Mouse (Mus musculus) embryo, embryonic 9.5 days (tissue): ENCODE measurements at regions not wholly inside any gene's neighbourhood (a gene's known extent, or its start where the extent isn't known, plus 50 kb on each side); places are given as distances from the start of the nearest gene placed in this dataset.

ENCODE experiments used
- DNase-seq: peaks from one replicate; pipeline ENCODE4 v3.0.0-alpha.2; 2017; ENCODE audit errors: extremely low spot score

DNA sequence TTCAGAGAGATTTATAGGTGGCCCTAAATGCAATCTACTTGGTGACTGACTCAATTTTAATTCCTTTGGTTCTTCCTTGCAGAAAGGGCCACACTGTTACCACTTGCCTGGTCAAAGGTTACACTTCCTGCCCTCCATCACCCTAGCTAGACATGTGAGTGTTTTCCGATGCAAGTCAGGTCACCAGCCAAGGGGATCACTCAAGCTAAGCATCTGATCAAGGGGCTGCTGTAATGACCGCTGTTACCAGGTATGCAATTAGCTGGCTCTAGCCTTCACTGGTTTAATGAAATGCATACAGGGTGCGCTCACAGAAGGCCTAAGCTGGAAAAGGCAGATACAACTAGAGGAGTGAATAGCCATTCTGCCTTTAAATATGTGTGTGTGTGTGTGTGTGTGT lies 105.1 kb downstream of the Mtx2 start:
- DNase-seq: peak; percentile 62

DNA sequence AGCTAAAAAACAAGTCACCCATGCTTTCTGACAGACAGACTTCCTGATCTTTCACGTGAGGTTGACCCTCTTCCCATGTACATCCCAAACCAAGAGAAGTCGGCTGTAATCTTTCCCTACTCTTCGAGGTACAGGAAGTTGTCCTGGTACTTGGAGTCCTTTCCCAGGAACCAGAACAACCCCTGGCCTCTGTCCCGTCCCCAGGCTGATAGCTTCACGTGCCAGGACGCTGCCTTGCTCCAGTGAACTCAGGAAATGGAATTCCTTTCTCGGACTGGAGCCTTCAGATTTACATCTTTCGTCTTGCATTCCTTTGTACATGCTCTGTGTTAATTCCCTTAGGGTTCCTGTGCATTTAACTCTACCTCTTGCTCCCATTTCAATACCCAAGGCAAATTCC lies 107.6 kb downstream of the Mtx2 start:
- no peak for DNase-seq

DNA sequence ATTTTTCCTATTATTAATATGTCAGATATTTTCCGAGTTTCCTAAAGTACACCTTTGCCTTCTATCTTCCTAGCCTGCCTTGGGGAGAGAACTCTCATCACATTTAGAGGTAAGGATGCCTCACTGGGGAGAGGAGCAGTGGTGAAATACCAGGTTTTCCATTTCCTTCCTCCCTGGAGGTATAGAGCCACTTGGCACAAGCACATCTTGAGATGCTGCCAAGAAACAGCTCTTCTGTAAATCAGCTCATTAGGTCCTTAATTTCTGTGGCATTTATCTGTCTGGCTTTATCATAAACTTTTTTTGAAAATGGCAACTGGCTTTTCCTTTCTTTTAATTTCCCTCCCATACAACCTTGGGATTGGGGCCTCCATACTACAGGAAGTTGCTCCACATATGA lies 108.2 kb downstream of the Mtx2 start:
- no peak for DNase-seq

DNA sequence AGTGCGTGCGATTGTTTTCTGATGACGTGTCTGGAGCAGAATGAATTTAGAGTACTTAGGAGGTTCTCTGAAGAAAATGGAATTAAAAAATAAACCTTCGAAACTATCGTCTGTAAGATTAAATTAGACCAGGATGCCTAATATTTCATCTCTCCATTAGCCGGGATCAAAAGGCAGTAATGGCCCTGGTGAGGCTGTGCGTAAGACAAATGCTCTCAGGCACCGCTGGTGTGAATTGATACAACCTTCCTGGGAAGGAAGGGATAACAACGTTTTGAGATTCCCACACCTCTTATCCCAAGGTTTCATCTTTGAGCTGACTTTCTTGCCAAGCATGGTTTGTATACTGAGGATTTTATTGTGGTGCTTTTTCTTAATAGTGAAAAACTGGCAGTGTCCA lies 113.1 kb downstream of the Mtx2 start:
- no peak for DNase-seq

DNA sequence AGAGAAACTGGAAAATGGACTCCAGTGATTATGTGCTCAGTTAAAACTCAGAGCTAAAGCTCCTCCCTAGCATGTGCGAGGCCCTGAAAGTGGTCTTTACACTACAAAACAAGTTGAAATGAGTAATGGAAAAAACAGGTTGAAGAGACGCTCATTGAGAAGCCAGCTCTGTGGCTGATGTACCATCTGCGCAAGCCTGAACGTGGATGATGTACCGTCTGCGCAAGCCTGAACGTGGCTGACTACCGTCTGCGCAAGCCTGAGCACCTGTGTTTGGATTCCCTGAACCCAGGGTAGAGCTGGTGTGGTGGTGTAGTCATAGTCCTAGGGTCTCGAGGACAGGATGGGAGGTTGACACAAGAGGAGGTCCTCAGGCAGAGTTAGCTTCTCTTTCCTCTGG lies 116.4 kb downstream of the Mtx2 start:
- no peak for DNase-seq

DNA sequence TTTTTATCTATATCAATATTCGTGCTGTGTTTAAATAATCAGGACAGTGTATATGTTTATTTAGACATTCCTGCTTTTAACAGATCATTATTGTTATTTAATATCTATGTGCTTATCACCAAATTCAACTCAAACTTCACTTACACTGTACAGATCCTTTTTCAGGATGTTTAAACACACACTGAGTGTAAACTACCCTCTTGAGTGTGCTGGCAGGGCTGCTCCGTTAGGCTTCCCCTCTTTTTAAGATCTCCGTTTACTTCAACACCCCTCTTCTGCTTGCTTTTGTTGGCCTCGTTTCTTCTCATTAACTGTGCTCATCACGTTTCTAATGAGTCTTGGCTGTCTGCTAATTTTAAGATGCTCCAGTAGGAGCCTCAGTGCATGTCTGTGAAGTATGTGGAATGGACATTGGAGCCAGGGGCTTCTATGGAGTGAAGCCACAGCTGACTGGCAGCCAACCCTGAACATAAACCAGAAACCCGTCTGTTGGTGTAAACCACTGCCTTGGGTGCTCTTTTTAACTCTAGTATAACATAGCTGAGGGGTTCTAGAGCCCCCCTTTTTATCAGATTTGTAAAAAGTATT lies 117.1 kb downstream of the Mtx2 start:
- DNase-seq: no peak

DNA sequence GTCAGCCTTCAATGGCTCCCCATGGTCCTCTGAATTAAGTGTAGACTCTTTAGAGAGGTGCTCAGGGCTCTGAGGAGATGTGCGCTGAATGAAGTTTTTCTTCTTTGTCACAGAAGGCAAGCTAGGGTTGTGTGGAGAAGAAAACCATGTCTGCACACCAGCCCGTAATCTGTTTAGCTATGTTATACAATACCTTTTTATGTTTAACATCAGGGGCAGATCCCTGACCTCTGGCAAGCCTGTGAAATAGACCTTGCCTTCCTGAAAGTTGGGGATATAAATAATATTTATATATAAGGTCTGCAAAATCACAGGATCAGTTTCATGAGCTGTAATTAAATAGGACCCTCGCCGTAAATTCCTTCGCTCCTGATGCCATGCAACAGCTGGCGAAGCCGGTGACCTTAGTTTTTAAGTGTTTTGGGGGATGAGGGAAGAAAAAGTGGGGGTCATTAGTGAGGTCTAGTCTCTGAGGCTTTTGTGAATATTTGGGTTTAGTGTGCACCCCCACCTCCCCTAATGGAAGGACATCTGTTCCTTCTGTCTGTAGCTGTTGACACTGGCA lies 119.7 kb downstream of the Mtx2 start:
- no peak for DNase-seq

DNA sequence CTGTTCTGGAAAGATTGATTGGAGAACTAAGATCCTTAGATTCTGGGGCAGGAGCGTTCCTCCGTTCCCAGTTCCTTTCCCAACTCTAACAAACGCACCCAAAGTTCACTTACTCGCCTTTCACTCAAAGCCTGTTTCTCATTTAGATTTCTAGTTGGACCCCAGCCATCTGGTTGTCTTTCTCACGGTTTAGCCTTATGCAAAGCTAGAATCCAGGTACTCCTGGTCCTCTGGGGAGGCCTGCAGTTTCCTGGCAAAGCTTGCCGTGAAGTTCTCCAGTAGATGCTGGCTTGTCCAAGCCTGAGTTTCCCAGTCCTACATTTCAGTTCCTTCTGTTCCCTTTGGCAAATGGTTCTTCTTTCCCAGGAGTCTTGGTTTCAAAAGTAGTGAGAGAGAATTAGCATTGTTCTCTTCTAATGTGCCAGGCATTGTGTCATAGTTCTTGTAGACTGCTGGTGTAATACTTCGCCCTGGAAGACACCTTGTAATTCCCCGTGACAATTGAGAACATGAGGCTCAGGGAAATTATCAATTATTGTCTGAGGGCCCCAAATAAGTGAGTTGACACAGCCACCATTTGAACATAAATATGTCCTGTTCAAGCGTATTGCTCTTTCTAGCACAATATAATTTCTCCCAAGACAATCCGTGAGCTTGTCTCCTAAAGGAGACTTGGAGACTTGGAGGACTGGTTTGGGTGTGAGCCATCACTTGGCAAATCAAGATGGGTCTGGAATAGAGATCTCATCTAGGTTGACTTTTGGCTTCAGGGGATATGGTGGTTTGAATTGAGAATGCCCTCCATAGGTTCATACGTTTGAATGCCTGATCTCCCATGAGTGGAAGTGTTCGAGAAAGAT lies 126.0 kb downstream of the Mtx2 start:
- no peak for DNase-seq

DNA sequence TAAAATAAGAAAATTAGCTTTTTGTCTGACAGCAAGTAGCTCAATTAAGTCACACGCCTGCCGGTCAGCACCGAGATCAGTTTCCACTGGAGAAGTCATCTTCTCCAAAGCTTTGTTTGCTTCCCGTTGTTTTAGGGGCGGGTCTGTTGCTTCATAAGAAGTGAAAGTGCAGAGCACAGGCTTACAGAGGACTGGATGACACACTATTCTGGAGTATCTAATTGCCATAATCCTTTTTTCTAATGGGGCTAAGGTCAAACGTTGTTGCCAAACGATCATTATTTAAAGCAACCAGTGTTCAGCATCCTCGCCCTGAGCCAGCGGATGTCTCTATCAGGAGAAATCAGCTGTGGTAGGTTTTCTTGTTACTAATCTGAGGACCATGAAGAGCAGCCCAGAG lies 128.5 kb downstream of the Mtx2 start:
- DNase-seq: no peak

DNA sequence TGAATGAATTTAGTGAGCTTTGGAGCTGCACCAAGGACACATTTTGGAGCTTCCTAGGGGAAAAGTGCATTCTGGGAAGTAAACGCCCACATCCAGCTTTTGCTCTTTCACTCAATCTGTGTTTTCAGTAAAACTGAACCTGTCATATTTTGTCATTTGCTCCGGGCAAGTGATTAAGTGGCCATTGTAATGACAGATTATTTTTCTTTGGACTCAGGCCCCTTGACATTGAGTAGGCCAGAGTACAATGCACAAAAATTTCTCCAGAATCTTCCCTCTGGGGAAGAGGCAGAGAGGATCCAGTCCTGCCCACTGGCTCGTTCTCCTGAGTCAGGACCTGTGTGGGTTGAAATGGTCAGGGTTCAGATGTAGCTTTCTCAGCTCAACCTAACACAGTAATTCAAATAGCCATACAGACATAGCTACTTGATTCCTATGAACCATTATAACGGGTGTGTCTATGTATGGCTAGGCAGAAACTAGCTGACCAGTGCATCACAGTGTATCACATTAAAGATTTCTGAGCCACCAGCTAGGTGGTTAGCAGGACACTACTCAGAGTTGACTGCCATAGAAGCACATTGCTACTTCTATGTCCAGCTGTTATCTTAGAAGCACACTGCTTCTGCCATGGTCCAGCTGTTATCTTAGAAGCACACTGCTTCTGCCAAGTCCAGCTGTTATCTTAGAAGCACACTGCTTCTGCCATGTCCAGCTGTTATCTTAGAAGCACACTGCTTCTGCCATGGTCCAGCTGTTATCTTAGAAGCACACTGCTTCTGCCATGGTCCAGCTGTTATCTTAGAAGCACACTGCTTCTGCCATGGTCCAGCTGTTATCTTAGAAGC lies 129.9 kb downstream of the Mtx2 start:
- DNase-seq: no peak

DNA sequence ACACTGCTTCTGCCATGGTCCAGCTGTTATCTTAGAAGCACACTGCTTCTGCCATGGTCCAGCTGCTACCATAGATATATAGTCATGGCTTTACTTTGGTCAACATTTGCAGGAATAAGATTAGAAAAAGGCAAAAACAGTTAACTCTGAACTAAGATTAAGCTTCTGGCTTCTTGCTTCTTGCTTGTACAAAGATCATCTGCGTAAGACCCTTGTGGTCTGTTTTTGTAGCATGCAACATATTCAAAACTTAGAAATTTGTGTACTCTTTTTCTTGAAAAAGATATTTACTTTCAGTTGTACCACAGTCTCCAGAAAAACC lies 130.5 kb downstream of the Mtx2 start:
- no peak for DNase-seq

DNA sequence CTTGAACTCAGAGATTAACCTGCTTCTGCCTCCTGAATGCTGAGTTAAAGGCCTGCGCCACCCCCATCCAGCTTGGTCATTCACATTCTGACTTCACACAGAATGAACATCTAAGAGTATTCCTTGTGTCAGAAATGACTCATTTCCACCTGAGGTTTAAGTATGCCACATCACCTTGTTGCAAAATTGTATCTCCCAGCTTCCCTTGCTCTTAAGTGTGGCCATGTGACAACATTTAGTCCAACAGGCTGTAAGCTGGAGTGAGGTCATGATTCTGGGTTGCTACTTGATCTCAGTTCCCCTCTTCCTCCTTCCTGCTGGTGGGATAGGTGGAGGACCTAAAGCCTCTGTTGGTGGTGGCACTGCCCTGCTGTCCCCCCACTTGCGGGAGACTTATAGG lies 131.0 kb downstream of the Mtx2 start:
- no peak for DNase-seq

DNA sequence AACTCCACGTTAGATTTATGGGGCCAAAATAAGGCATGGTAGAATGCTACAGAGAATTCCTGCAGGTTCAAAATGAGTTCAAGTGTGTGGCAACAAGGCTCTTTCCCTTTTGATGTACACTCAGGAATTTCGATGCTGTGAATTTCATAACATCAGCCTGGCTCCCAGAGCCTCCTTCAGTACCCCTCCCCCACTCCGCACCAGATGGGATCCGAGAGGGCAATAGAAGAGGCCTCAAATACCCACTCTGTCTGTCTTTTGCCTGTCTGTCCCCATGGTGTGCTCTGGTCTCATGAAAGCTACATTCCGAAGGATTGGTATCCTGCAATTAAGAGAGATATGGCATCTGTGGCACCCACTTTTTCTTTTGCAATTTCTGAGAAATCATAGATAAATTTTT lies 134.3 kb downstream of the Mtx2 start:
- no peak for DNase-seq

DNA sequence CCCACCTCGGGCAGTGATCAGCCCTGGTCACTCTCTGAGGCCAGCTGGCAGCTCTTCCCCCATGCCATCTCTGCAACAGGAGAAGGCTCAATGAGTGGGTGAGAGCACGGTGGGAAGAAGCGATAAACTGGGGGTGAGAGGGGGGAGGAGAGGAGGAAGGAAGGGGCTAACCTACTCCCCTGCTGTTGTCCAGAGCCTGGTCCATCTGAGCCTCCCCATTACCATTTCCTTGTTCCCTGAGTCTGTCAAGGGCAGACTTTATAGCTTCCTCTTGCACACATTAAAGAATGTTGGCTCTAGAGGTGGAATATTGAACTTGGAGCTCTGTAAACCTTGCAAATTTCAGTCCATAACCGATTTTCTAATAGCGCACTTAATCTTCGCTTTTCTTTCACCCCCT lies 136.8 kb downstream of the Mtx2 start:
- no peak for DNase-seq

DNA sequence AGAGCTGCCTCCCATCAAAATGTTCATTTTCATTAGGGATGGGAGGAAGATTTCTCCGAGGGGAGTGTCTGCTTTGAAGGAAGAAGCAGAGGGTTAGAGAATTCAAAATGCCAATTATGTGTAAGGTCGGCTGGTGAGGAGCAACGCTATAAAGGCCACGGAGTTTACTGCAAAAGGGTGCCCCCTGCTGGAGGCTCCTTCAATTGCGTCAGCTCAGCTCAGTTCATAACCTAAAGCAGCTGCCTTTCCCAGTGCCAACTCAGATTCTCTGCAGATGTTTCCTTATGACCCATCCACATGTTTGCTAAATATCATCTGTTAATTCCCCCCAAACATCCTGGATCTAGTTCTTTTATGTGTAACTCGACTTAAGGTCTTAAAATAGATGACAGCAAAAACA lies 138.8 kb downstream of the Mtx2 start:
- peak; percentile 82 for DNase-seq

DNA sequence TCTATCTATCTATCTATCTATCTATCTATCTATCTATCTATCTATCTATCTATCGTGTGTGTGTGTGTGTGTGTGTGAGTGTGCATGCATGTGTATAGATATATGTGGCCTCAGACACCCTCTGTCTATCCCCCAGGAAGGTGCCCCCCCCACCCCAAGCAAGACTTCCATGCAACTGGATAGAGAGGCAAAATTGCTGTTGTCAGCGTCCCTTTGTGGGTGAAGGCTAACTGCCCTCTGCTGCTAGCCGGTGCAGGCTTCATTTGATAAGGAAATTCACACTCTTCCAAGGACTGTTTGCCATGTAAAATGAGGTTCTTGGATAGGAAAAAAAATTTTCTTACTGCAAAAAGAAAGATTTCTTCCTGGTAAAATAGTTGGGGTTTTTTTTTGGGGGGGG lies 139.4 kb downstream of the Mtx2 start:
- no peak for DNase-seq

DNA sequence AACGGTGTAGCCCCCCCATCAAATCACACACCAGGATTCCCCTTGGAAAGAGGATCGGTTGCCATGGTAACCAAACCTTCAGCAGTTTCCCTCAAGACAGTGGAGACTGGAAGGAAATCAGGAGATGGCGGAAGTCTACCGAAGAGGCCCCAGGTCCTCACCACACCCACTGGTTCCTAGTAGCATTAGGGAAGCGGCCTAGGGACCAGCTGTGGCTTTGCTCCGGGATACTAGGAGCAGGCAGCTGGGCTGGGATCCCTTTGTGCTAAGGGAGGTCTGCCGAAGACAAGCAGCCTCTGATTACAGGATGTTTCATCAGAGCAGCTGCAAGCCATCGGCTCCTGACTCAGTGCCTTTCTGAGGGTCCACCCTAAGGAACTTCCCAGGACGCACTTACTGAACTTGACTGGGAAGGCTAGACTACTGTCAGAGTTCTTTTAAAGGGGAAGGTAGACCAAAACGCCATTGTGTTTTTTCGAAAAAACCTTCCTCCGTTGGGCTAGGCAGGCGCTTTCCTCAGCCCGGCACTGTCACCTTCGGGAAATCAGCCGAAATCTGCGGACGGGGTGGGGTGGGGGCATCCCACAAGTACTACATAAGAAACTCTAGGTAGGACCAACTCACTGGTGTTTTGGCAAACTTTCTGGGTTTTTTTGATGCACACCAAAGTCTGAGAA lies 139.9 kb downstream of the Mtx2 start:
- peak; percentile 48 for DNase-seq

DNA sequence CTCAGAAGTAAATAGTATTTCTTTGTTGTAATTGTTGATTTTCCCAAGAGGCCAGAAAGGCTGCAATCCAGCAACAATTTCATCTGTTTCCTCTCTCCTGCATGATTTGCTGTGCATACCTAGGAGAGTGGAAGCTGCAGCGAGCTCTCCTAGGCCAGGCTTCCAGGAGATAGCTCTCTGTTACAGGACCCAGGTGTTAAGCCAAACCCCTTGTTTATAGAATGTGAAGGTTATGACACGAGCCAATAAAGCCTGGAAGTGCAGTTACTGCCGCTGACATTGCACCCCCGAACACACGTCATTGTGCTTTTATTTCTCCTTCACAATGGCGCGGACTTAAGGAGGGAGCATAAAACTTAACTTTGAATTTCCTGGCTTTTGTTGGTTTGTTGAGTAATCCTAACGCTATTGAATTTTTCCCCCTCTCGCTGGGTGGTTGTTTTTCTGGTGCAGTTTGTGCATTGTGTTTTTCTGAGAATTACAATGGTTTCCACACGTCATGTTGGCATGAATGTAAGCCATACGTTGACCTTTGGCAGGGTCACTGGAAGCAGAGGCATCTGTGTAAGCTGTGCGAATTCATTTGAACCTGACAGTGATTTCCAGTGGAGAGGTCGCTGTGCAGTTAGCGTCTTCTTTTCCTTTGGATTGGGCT lies 145.1 kb downstream of the Mtx2 start:
- peak; percentile 57 for DNase-seq

DNA sequence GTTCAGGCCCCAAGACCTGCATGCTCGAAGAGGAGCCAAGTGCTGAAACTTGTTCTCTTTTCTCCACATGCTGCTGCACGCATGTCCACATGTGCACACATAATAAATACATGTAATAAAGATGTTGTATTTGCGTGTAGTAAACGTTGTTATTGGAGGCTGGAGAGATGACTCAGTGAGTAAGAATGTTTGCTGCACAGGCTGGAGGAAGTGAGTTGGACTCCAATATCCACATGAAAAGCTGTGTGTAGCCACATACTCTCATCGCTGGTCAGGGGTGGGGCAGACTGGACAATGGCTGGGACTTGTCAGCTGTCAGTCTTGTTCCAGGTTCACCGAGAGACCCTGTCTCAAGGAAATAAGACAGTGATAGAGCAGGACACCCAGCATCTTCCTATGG lies 147.8 kb downstream of the Mtx2 start:
- no peak for DNase-seq

DNA sequence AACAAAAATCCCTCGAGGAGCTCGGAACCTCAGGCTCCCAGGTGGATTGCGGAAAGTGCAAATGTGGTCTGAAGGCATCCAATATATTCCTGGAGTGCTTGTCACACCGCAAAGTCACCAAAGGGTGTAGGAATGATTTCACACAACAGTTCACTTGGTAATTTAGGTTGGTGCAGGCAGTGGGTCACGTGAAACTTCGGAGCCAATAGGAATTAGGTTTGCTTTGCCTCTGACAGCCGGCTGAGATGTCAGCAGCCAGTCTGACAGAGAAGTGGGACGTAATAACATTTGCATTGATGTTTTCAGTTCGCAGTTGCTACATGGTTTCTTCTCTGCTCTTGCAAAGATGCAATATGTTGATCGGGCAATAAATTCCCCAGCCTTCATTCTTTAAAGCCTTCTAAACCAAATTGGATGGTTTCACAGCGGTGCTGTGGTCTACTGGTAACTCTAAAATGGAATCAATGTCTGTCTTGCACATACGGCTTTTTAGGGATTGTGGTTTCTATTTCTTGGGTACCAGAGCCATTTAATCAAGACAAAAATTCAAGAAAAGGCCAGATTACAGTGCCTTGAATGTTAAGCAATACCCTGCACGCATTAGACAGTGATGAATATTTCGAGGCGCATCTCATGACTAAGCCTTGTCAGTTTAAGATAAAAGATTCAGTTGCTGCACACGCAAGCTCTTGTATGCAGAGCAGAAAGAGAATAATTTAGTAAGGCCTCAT lies 149.2 kb downstream of the Mtx2 start:
- no peak for DNase-seq

DNA sequence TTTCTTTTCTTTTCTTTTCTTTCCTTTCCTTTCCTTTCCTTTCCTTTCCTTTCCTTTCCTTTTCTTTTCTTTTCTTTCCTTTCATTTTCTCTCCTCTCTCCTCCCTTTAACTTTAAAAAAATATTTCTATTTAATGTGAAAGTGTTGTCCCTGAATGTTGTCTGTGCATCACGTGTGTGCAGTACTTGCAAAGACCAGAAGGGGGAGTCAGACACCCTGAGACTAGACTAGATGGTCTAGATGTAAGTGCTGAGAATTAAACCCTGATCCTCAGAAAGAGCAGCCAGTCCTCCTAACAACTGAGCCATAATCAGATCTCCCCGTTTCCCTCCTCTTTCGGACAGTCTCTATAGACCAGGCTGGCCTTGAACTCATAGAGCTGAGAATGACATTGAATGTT lies 151.7 kb downstream of the Mtx2 start:
- DNase-seq: no peak
